Mouse (Mus musculus): Measurements from ENCODE around the gene Slc39a11. TPM values are rescaled to one million over a fixed set of nuclear protein-coding genes. Genes with fewer than 3 reads are reported as not detected.

The Slc39a11 gene
- total and polyA plus RNA-seq, 3 experiments = 43.2 to 54.4 (median 51.0) TPM

DNA sequence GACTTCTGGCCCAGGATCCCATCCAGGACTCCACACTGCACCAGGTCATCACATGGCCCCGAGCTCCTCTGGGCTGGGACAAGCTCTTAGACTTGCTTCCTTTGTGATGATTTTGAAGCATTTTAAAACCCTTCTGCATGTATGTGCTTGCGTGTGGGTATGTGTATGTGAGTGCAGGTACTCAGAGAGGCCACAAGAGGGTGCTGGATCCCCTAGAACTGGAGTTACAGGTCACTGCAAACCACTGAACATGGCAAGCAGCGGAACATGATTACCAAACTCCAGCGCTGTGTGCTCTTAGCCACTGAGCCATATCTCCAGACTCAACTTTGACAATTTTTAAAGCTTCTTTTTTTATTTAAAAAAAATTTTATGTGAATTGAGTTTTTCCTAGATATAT, 249.0 kb downstream of the Slc39a11 start:
- Histone ChIP-seq H3K27me3 (replicated peaks) (no peaks in the 10 kb centered on the region), H3K4me2 (ENCODE audit: insufficient read depth, low read depth, poor library complexity, severe bottlenecking) (no peak overlapping the region), H3K27ac (ENCODE audit: insufficient read depth, low read depth) (no peak overlapping the region), H3K4me3 (replicated peaks in 1 of 3; ENCODE audit: low read depth in 2 of 3, low read length in 2 of 3, poor library complexity in 1 of 3) (no peak overlapping the region), H3K4me1 (ENCODE audit: control insufficient read depth in 1 of 2, insufficient read depth in 2 of 2) (peaks cover 0 to 18% of the 10 kb centered on the region in 2 experiments; a peak in 2 of 4 replicates), H3K79me2 (replicated peaks; ENCODE audit: control insufficient read depth, extremely low read depth, insufficient read depth, poor library complexity, severe bottlenecking) (no peaks in the 10 kb centered on the region), H3K9me3 (replicated peaks; ENCODE audit: low read length) (peaks cover 24% of the 10 kb centered on the region), H3K36me3 (replicated peaks in 1 of 2; ENCODE audit: control insufficient read depth in 1 of 2, insufficient read depth in 1 of 2, low read length in 1 of 2) (peaks cover 0 to 45% of the 10 kb centered on the region in 2 experiments), H3K9ac (ENCODE audit: insufficient read depth, low read depth) (no peak overlapping the region)
- no peak for DNase-seq (ENCODE audit: extremely low read depth)
- in situ Hi-C loops (cut with MboI; ENCODE audit: low pct_ligation_motif_present, low pct_unique_long_range_greater_than_20kb, low sequenced_read_pairs) = loop anchor here (10.0 kb wide), 1 partner anchor 226 kb away; no protein-coding TSS in a partner anchor
- no peak for TF ChIP-seq JUN (IDR thresholded peaks at IDR 0.05; ENCODE audit: insufficient read depth, low read depth, low read length)
- peak; percentile 9 to 33; a peak in 1 of 4 replicates for TF ChIP-seq CTCF (conservative IDR thresholded peaks at IDR 0.05 in 1 of 2, IDR thresholded peaks at IDR 0.05 in 1 of 2; ENCODE audit: low read depth in 2 of 2, low read length in 2 of 2)
- dilution Hi-C loops (cut with MboI; ENCODE audit: extremely low pct_ligation_motif_present, extremely low pct_unique_long_range_greater_than_20kb, low sequenced_read_pairs) = no loop called here

DNA sequence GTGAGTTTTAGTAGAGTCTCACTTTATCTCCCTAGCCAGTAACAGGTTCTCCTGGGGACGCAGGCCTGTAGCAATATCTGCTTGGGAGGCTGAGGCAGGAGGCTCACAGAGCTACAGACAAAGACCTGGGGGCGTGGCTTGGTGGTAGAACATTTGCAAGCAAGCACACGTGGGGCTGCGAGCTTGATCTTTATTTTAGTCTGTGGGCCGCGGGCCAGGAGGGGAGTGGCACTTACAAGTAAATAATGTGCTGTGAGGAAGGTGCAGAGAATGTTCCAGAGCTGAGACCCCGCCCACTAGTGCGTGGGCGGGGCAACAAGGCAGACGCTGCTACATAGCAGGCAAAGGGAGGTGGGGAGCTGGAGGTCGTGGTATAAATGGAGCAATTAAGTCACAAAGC, 250.3 kb downstream of the Slc39a11 start:
- no peak for TF ChIP-seq NRF1 (IDR thresholded peaks at IDR 0.05; ENCODE audit: low read depth, low read length)
- no peak for TF ChIP-seq MEF2A (IDR thresholded peaks at IDR 0.05; ENCODE audit: borderline replicate concordance, low read depth, low read length)
- TF ChIP-seq MAX (IDR thresholded peaks at IDR 0.05; ENCODE audit: low read length) = no peak
- no peak for TF ChIP-seq JUND (conservative IDR thresholded peaks at IDR 0.05; ENCODE audit: low read depth, low read length)
- no peak for TF ChIP-seq ZMIZ1 (IDR thresholded peaks at IDR 0.05; ENCODE audit: low read depth, low read length)
- no peak for TF ChIP-seq RCOR1 (conservative IDR thresholded peaks at IDR 0.05; ENCODE audit: low read depth, low read length)
- TF ChIP-seq CTCF (conservative IDR thresholded peaks at IDR 0.05 in 1 of 2, IDR thresholded peaks at IDR 0.05 in 1 of 2; ENCODE audit: low read depth in 2 of 2, low read length in 2 of 2) = no peak
- no peak for TF ChIP-seq POLR2A (IDR thresholded peaks at IDR 0.05; ENCODE audit: low read depth, low read length)
- TF ChIP-seq GABPA (IDR thresholded peaks at IDR 0.05; ENCODE audit: insufficient replicate concordance, low read depth, low read length) = no peak
- no peak for TF ChIP-seq CHD1 (IDR thresholded peaks at IDR 0.05; ENCODE audit: low read depth, low read length)
- TF ChIP-seq MYC (IDR thresholded peaks at IDR 0.05; ENCODE audit: low read depth, low read length) = no peak
- no peak for TF ChIP-seq CHD2 (IDR thresholded peaks at IDR 0.05; ENCODE audit: low read length)
- no peak for TF ChIP-seq ZNF384 (IDR thresholded peaks at IDR 0.05; ENCODE audit: low read depth, low read length)
- TF ChIP-seq POLR2AphosphoS2 (IDR thresholded peaks at IDR 0.05; ENCODE audit: low read depth, low read length) = no peak
- no peak for TF ChIP-seq TCF12 (IDR thresholded peaks at IDR 0.05; ENCODE audit: low read depth, low read length)
- no peak for TF ChIP-seq MXI1 (IDR thresholded peaks at IDR 0.05; ENCODE audit: low read depth, low read length)
- in situ Hi-C loops (cut with MboI; ENCODE audit: low pct_ligation_motif_present, low pct_unique_long_range_greater_than_20kb, low sequenced_read_pairs) (no loop called here), dilution Hi-C loops (cut with MboI; ENCODE audit: extremely low pct_ligation_motif_present, extremely low pct_unique_long_range_greater_than_20kb, low sequenced_read_pairs) (no loop called here)
- Histone ChIP-seq H3K4me1 (ENCODE audit: control insufficient read depth in 1 of 2, insufficient read depth in 2 of 2) (peaks cover 0 to 23% of the 10 kb centered on the region in 2 experiments; a peak in 2 of 4 replicates), H3K36me3 (replicated peaks in 1 of 2; ENCODE audit: control insufficient read depth in 1 of 2, insufficient read depth in 1 of 2, low read length in 1 of 2) (peaks cover 0 to 50% of the 10 kb centered on the region in 2 experiments), H3K27me3 (replicated peaks) (no peaks in the 10 kb centered on the region), H3K27ac (ENCODE audit: insufficient read depth, low read depth) (no peak overlapping the region), H3K9me3 (replicated peaks; ENCODE audit: low read length) (peaks cover 24% of the 10 kb centered on the region), H3K4me3 (replicated peaks in 1 of 3; ENCODE audit: low read depth in 2 of 3, low read length in 2 of 3, poor library complexity in 1 of 3) (no peak overlapping the region), H3K79me2 (replicated peaks; ENCODE audit: control insufficient read depth, extremely low read depth, insufficient read depth, poor library complexity, severe bottlenecking) (no peaks in the 10 kb centered on the region), H3K9ac (ENCODE audit: insufficient read depth, low read depth) (no peak overlapping the region), H3K4me2 (ENCODE audit: insufficient read depth, low read depth, poor library complexity, severe bottlenecking) (no peak overlapping the region)
- no peak for DNase-seq (ENCODE audit: extremely low read depth)

Data from CH12.LX (cell line).